Mouse (Mus musculus): ENCODE results near the gene Rab11b.
A peak's percentile ranks its signal among the peaks of the same experiment; 100 is the strongest.

Rab11b gene

GRCm38 (mm10) chr17:33760255-33761165 lies at the start of gene Rab11b:
Rab11b (minus strand) TSS chr17:33760530.
- DNase-seq (ENCODE audit: low spot score) = peak; percentile 100

- no peak for DNase-seq (ENCODE audit: low spot score)
Measured at GRCm38 (mm10) chr17:33808192-33808591, 47.9 kb upstream of the Rab11b start.

- DNase-seq (ENCODE audit: low spot score) = no peak
Measured at GRCm38 (mm10) chr17:33807181-33807888, 47.0 kb upstream of the Rab11b start.

- DNase-seq (ENCODE audit: low spot score) = no peak
Measured at GRCm38 (mm10) chr17:33804745-33805144, 44.4 kb upstream of the Rab11b start.

- DNase-seq (ENCODE audit: low spot score) = no peak
Measured at GRCm38 (mm10) chr17:33804205-33804604, 43.9 kb upstream of the Rab11b start.

- no peak for DNase-seq (ENCODE audit: low spot score)
Measured at GRCm38 (mm10) chr17:33802221-33802620, 41.9 kb upstream of the Rab11b start.

GRCm38 (mm10) chr17:33799277-33799676 lies 38.9 kb upstream of the Rab11b start:
- no peak for DNase-seq (ENCODE audit: low spot score)

- DNase-seq (ENCODE audit: low spot score) = no peak
Measured at GRCm38 (mm10) chr17:33798306-33798705, 38.0 kb upstream of the Rab11b start.

- no peak for DNase-seq (ENCODE audit: low spot score)
Measured at GRCm38 (mm10) chr17:33788732-33789131, 28.4 kb upstream of the Rab11b start.

GRCm38 (mm10) chr17:33786375-33786774 lies 26.0 kb upstream of the Rab11b start:
- no peak for DNase-seq (ENCODE audit: low spot score)

GRCm38 (mm10) chr17:33784939-33785338 lies 24.6 kb upstream of the Rab11b start:
- DNase-seq (ENCODE audit: low spot score) = no peak

GRCm38 (mm10) chr17:33783408-33783807 lies 23.1 kb upstream of the Rab11b start:
- no peak for DNase-seq (ENCODE audit: low spot score)

- DNase-seq (ENCODE audit: low spot score) = no peak
Measured at GRCm38 (mm10) chr17:33782067-33782466, 21.7 kb upstream of the Rab11b start.

- DNase-seq (ENCODE audit: low spot score) = peak; percentile 78
Measured at GRCm38 (mm10) chr17:33781124-33781977, 21.0 kb upstream of the Rab11b start, which contains the start of gene Angptl4. Angptl4 (minus strand) TSS chr17:33781830.

GRCm38 (mm10) chr17:33780431-33780830 lies 20.1 kb upstream of the Rab11b start:
- no peak for DNase-seq (ENCODE audit: low spot score)

GRCm38 (mm10) chr17:33779967-33780295 lies 19.6 kb upstream of the Rab11b start:
- no peak for DNase-seq (ENCODE audit: low spot score)

GRCm38 (mm10) chr17:33779271-33779966 lies 19.1 kb upstream of the Rab11b start:
- DNase-seq (ENCODE audit: low spot score) = peak; percentile 84

GRCm38 (mm10) chr17:33775287-33775686 lies 15.0 kb upstream of the Rab11b start:
- no peak for DNase-seq (ENCODE audit: low spot score)

GRCm38 (mm10) chr17:33774573-33775155 lies 14.3 kb upstream of the Rab11b start:
- DNase-seq (ENCODE audit: low spot score) = no peak

- DNase-seq (ENCODE audit: low spot score) = no peak
Measured at GRCm38 (mm10) chr17:33773871-33774572, 13.7 kb upstream of the Rab11b start.

- no peak for DNase-seq (ENCODE audit: low spot score)
Measured at GRCm38 (mm10) chr17:33773426-33773825, 13.1 kb upstream of the Rab11b start.
